Mouse (Mus musculus) kidney, postnatal 0 days (tissue): Measurements from ENCODE around the gene Chst11. TPM values are rescaled to one million over a fixed set of nuclear protein-coding genes. Genes with fewer than 3 reads are reported as not detected.

ENCODE experiments used
- ATAC-seq: fragments of 200-750 bp; cut with Nextera tagmentation; replicated peaks from 2 replicates; pipeline ENCODE4 v1.8.0; 2017; ENCODE audit warnings: low read depth, moderate number of reproducible peaks, moderate TSS enrichment, moderate library complexity; ENCODE audit not compliant: low FRiP score
- DNase-seq: peaks from one replicate; pipeline ENCODE4 v3.0.0-alpha.2; 2016; ENCODE audit warnings: low spot score
- H3K27ac ChIP-seq: fragments of 300-500 bp; sonication (generic); 2 replicates; pipeline ENCODE4 v1.5.1; 2014; ENCODE audit warnings: mild to moderate bottlenecking
- H3K27me3 ChIP-seq: fragments of 300-500 bp; sonication (generic); 2 replicates; pipeline ENCODE4 v1.6.1; 2014; ENCODE audit warnings: low read length, mixed read lengths; ENCODE audit not compliant: insufficient read depth
- H3K36me3 ChIP-seq: fragments of 300-500 bp; sonication (generic); 2 replicates; pipeline ENCODE4 v1.6.1; 2014; ENCODE audit warnings: low read length, mixed read lengths; ENCODE audit not compliant: insufficient read depth
- H3K4me1 ChIP-seq: fragments of 300-500 bp; sonication (generic); replicated peaks from 2 replicates; pipeline ENCODE4 v1.6.1; 2014; ENCODE audit warnings: antibody characterized with exemption, low read length, mixed read lengths; ENCODE audit not compliant: insufficient read depth
- H3K4me2 ChIP-seq: fragments of 300-500 bp; sonication (generic); 2 replicates; pipeline ENCODE4 v1.6.1; 2014; ENCODE audit warnings: mild to moderate bottlenecking, low read length, moderate library complexity, mixed read lengths
- H3K4me3 ChIP-seq: fragments of 300-500 bp; sonication (generic); replicated peaks from 2 replicates; pipeline ENCODE4 v1.5.1; 2014; ENCODE audit warnings: low read depth, low read length
- H3K9ac ChIP-seq: fragments of 300-500 bp; sonication (generic); 2 replicates; pipeline ENCODE4 v1.6.1; 2014; ENCODE audit warnings: low read depth, low read length
- H3K9me3 ChIP-seq: fragments of 300-500 bp; sonication (generic); replicated peaks from 2 replicates; pipeline ENCODE4 v1.6.1; 2016; ENCODE audit warnings: low read length, inconsistent platforms, mixed read lengths
- CTCF ChIP-seq: IDR thresholded peaks from 2 replicates; pipeline ENCODE4 v1.5.1; 2016; ENCODE audit warnings: antibody characterized with exemption, low read depth, mild to moderate bottlenecking, moderate library complexity
- WGBS: fragments of 180-500 bp; shearing (Covaris S2); extraction: QIAGEN DNeasy Blood & Tissue Kit; methylation state at CpG from one replicate; pipeline ENCODE4 v1.1.7; 2014; 5-methylcytosine and 5-hydroxymethylcytosine counted together
- polyA plus RNA-seq: library from polyadenylated mRNA; unstranded; fragments of >200 nt; fragmentation: Nextera tagmentation; extraction: Ambion mirVana; gene quantifications from 2 replicates; pipeline ENCODE4 v1.2.1, GENCODE M21; 2015

The Chst11 gene
- polyA plus RNA-seq, 1 experiment from 2014 or later, result 2.9 TPM

DNA sequence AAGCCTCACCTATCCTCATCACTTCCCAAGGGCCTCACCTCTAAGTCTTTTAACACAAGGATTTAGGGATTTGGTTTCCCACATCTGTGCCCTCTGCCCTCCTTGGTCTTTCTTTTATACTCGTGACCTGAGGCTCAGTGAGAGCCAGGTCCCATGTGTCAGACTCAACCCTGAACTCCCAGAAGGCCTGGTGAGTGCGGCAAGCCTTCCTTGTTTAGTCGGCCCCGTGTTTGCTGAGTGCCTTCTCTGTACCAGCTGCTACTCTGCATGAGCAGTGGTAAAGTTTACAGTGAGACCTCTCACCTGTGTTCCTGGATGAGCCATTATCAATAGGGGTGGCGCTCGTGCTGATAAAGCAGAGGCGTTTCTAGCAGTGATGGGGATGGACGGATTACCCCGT lies 134.6 kb downstream of the Chst11 start:
- Histone ChIP-seq H3K27ac (no peak overlapping the region), H3K9me3 (no peaks in the 10 kb centered on the region), H3K36me3 (no peaks in the 10 kb centered on the region), H3K9ac (no peak overlapping the region), H3K4me2 (no peak overlapping the region), H3K4me3 (no peak overlapping the region), H3K4me1 (no peaks in the 10 kb centered on the region), H3K27me3 (no peaks in the 10 kb centered on the region)
- WGBS, result 83% methylated on average over 9 of the region's 9 CpGs
- no peak for TF ChIP-seq CTCF
- ATAC-seq (no peak), DNase-seq (no peak)

- WGBS, result 57% methylated on average over 4 of the region's 4 CpGs
Measured at GRCm38 (mm10) chr10:83120938-83121337, 135.6 kb downstream of the Chst11 start.

GRCm38 (mm10) chr10:83124560-83124959 lies 139.3 kb downstream of the Chst11 start:
- Histone ChIP-seq H3K9me3 (no peaks in the 10 kb centered on the region), H3K36me3 (no peaks in the 10 kb centered on the region), H3K4me2 (no peak overlapping the region), H3K27ac (no peak overlapping the region), H3K4me3 (no peak overlapping the region), H3K9ac (no peak overlapping the region), H3K27me3 (no peaks in the 10 kb centered on the region), H3K4me1 (0 out of 2 replicates have a peak, but pooled peaks cover under 1% of the 10 kb centered on the region)
- no peak for DNase-seq
- no peak for TF ChIP-seq CTCF
- WGBS, result 81% methylated on average over 3 of the region's 3 CpGs
- no peak for ATAC-seq

More at GRCm38 (mm10) chr10:83120938-83121337, 135.6 kb downstream of the Chst11 start:
- no peak overlapping the region for H3K4me3 ChIP-seq
- TF ChIP-seq CTCF, result no peak
- no peaks in the 10 kb centered on the region for H3K4me1 ChIP-seq
- no peaks in the 10 kb centered on the region for H3K36me3 ChIP-seq
- H3K27me3 ChIP-seq, result no peaks in the 10 kb centered on the region
- H3K9me3 ChIP-seq, result no peaks in the 10 kb centered on the region
- no peak for ATAC-seq
- DNase-seq, result no peak
- H3K4me2 ChIP-seq, result no peak overlapping the region
- H3K9ac ChIP-seq, result no peak overlapping the region
- no peak overlapping the region for H3K27ac ChIP-seq

GRCm38 (mm10) chr10:83126447-83126846 lies 141.1 kb downstream of the Chst11 start:
- 38% methylated on average over 9 of the region's 9 CpGs for WGBS
- DNase-seq (peak; percentile 26), ATAC-seq (no peak)
- Histone ChIP-seq H3K27ac (no peak overlapping the region), H3K36me3 (no peaks in the 10 kb centered on the region), H3K4me1 (peaks cover 12% of the 10 kb centered on the region), H3K9ac (no peak overlapping the region), H3K9me3 (no peaks in the 10 kb centered on the region), H3K27me3 (no peaks in the 10 kb centered on the region), H3K4me2 (no peak overlapping the region), H3K4me3 (no peak overlapping the region)
- 0 out of 2 replicates have a peak, but pooled peaks have one; percentile 25 for TF ChIP-seq CTCF

- Histone ChIP-seq H3K4me2 (no peak overlapping the region), H3K4me3 (no peak overlapping the region), H3K9me3 (no peaks in the 10 kb centered on the region), H3K36me3 (no peaks in the 10 kb centered on the region), H3K27me3 (no peaks in the 10 kb centered on the region), H3K9ac (no peak overlapping the region), H3K27ac (no peak overlapping the region), H3K4me1 (peaks cover 12% of the 10 kb centered on the region)
- TF ChIP-seq CTCF, result no peak
- WGBS, result 76% methylated on average over 8 of the region's 8 CpGs
- ATAC-seq (no peak), DNase-seq (no peak)
Measured at GRCm38 (mm10) chr10:83128435-83128834, 143.1 kb downstream of the Chst11 start.

DNA sequence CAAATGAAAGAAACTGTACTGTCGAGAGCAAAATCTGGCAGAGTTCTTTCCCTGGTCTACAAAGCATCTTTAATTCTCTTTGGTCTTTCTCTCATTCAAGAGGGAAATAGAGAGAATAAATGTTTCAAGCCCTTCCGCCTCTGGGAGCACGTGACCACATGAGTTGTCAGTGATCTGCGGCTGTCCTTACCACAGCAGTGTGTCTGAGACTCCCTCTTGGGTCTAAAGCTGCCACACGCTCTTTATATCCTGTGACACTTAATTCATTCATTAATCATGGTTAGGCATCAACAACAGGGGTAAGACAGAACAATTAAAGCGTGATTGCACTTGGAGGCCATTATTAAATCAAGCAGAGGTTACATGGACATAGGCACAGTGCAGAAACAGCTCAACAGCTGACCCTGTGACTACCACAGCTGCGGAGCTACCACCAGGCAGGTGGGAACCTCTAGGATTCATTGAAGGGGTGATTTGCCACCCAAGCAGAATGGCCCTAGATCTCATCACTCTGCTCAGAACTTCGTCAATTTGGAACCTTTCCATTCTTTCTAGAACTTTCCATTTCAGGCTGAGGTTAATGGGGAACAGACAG lies 144.4 kb downstream of the Chst11 start:
- Histone ChIP-seq H3K4me2 (no peak overlapping the region), H3K4me1 (peaks cover 12% of the 10 kb centered on the region), H3K9me3 (no peaks in the 10 kb centered on the region), H3K27me3 (no peaks in the 10 kb centered on the region), H3K9ac (no peak overlapping the region), H3K27ac (no peak overlapping the region), H3K4me3 (no peak overlapping the region), H3K36me3 (no peaks in the 10 kb centered on the region)
- WGBS, result 49% methylated on average over 8 of the region's 8 CpGs
- DNase-seq, result no peak
- ATAC-seq, result no peak
- no peak for TF ChIP-seq CTCF

DNA sequence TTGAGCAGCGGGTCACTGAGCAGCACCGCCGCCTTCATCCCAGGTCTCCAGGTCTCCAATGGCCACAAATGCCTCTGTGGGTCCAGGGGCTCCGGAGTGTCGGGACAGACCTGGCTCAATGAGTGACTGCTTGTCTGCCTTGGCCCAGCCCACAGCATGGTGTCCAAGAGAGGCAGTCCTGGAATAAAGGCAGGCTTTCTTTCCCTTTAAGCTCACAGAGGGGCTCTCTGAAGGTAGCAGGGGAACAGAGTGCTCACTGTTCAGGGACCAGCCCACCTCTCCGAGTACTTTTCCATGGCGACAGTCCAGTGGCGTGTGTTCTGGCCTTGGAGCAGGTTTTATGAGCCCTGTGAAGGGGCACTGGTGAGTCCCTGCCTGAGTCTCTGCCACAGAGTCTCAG lies 145.3 kb downstream of the Chst11 start:
- H3K4me3 ChIP-seq, result no peak overlapping the region
- no peaks in the 10 kb centered on the region for H3K9me3 ChIP-seq
- H3K9ac ChIP-seq, result no peak overlapping the region
- H3K27ac ChIP-seq, result no peak overlapping the region
- peak overlapping the region; percentile 21; the same call in 1 of the 2 replicates for H3K4me2 ChIP-seq
- H3K36me3 ChIP-seq, result no peaks in the 10 kb centered on the region
- ATAC-seq, result no peak
- TF ChIP-seq CTCF, result no peak
- DNase-seq, result no peak
- peaks cover 12% of the 10 kb centered on the region for H3K4me1 ChIP-seq
- WGBS, result 25% methylated on average over 8 of the region's 8 CpGs
- H3K27me3 ChIP-seq, result no peaks in the 10 kb centered on the region
